Comparison of ENCODE assay signal across 8 mouse cellular contexts in the genomic region with DNA sequence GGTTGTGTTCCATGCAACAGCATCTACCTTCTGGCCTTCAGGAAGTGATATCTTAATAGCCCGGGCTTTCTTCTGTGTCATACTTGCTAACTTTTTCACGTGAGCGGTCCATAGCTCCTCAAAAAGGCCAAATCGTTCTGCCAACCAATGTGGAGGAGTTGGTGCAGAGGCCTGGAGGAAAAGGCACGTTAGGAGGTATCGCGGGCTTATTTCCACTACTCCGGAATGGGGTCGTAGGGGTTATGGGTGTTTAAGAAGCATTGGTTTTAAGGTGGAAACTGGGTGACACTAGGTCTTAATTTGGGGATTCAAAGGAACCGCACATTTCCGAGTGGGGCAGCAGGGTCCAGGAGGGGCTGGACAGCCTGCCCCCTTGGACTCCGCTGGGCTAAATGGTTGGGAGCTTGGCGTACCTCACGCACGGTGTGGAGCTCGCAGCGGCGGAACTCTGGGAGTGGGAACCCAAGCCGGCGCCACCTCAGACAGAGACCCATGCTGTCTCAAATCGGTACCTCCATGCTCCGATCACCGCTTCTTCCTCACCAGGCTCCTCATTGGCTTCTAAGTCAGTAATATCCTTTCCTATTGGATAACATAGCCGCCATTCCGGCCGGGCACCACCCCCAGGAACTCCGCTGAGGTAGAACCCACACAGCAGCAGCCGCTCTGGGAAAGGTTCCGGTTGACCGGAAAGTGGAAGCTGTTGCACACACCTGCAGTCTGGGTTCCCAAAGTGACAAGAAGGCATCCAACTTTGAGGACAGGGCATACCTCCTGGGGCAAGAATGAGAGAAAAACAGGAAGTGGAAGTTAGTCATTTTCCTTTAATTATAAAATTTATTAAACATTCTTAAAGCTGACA. TPM values are rescaled to one million over a fixed set of nuclear protein-coding genes. Genes with fewer than 3 reads are reported as not detected.
DNase-seq lines count a peak whose midpoint lies in the region; ATAC-seq lines count a peak whose summit lies in the region.

No protein-coding gene starts in this region.

- peak; percentile 98 for ATAC-seq in erythroblast, adult 5-6 weeks (replicated peaks; ENCODE audit: low FRiP score, poor library complexity, severe bottlenecking)
- ATAC-seq in kidney, embryonic 15.5 days (replicated peaks; ENCODE audit: low FRiP score) = peak; percentile 98
- ATAC-seq in monocyte, adult 5-6 weeks (replicated peaks; ENCODE audit: insufficient number of reproducible peaks, low FRiP score, low TSS enrichment, poor library complexity, severe bottlenecking) = peak; percentile 98

- peak overlapping the region; percentile 85 for H3K9ac ChIP-seq in kidney, embryonic 15.5 days

- H3K9me3 ChIP-seq in heart, embryonic 10.5 days = no peaks in the 10 kb centered on the region
- H3K9me3 ChIP-seq in kidney, embryonic 15.5 days (replicated peaks) = no peaks in the 10 kb centered on the region

- peaks cover 35% of the 10 kb centered on the region for H3K36me3 ChIP-seq in heart, embryonic 10.5 days
- peaks cover 34% of the 10 kb centered on the region for H3K36me3 ChIP-seq in kidney, embryonic 15.5 days

- H3K4me1 ChIP-seq in heart, embryonic 10.5 days = 0 out of 2 replicates have a peak, but pooled peaks cover 11% of the 10 kb centered on the region
- peaks cover 14% of the 10 kb centered on the region for H3K4me1 ChIP-seq in kidney, embryonic 15.5 days

- peak overlapping the region; percentile 90 for H3K4me3 ChIP-seq in heart, embryonic 10.5 days
- H3K4me3 ChIP-seq in kidney, embryonic 15.5 days (replicated peaks) = peak overlapping the region; percentile 75

- WGBS in heart, embryonic 10.5 days = under 1% methylated on average over 30 of the region's 30 CpGs
- WGBS in kidney, embryonic 15.5 days = under 1% methylated on average over 30 of the region's 30 CpGs

- H3K4me2 ChIP-seq in kidney, embryonic 15.5 days = peak overlapping the region; percentile 77

- no peaks in the 10 kb centered on the region for H3K27me3 ChIP-seq in heart, embryonic 10.5 days (ENCODE audit: insufficient read depth, poor library complexity, severe bottlenecking)
- H3K27me3 ChIP-seq in kidney, embryonic 15.5 days = no peaks in the 10 kb centered on the region

- peak; percentile 85 to 86 for DNase-seq in B cell, adult 2 months
- peak; percentile 97 for DNase-seq in brain, adult 2 months (ENCODE audit: low read depth, low spot score)
- DNase-seq in heart, embryonic 10.5 days (ENCODE audit: low spot score) = peak; percentile 98
- DNase-seq in liver = peak; percentile 92
- peak; percentile 91 to 93 for DNase-seq in spleen, postnatal 4 days (ENCODE audit: low spot score in 2 of 2)

- peak overlapping the region; percentile 92 for H3K27ac ChIP-seq in heart, embryonic 10.5 days
- H3K27ac ChIP-seq in kidney, embryonic 15.5 days = peak overlapping the region; percentile 81

RNA-seq across cellular contexts. Expression of a gene that starts 5.4 kb away (rescaled TPM):
- total RNA-seq in erythroblast, adult 5-6 weeks (2015; ENCODE audit: low replicate concordance) = 3.7 and 15.3 TPM in 2 replicates
- total RNA-seq in erythroblast, adult 5-6 weeks (2017; ENCODE audit: low replicate concordance) = 3.1 and 7.2 TPM in 2 replicates
- polyA plus RNA-seq in heart, embryonic 10.5 days (2016; fragmentation: Nextera tagmentation; extraction: Ambion mirVana) = 61.9 and 62.6 TPM in 2 replicates
- polyA plus RNA-seq in kidney, embryonic 15.5 days (2015; fragmentation: Nextera tagmentation; extraction: Ambion mirVana) = 47.3 and 58.4 TPM in 2 replicates
- 15.4 to 29.0 TPM (median 21.4 TPM) in 3 replicates for total RNA-seq in monocyte, adult 5-6 weeks (2017)

RNA-seq across cellular contexts. Expression of a gene that starts 15.2 kb away (rescaled TPM):
- total RNA-seq in erythroblast, adult 5-6 weeks (2015; ENCODE audit: low replicate concordance) = not detected in 2 replicates
- total RNA-seq in erythroblast, adult 5-6 weeks (2017; ENCODE audit: low replicate concordance) = 0.42 and 1.1 TPM in 2 replicates
- polyA plus RNA-seq in heart, embryonic 10.5 days (2016; fragmentation: Nextera tagmentation; extraction: Ambion mirVana) = 76.8 and 109 TPM in 2 replicates
- 177 and 231 TPM in 2 replicates for polyA plus RNA-seq in kidney, embryonic 15.5 days (2015; fragmentation: Nextera tagmentation; extraction: Ambion mirVana)
- total RNA-seq in monocyte, adult 5-6 weeks (2017) = 1.6 to 7.1 TPM in 2 of 3 replicates, not detected in the other

Comparison
In these comparisons a context has a peak if more than half of its experiments do, and no peak if none do; other contexts are left out.
1. Peak in every context shown above with its lines: DNase-seq, ATAC-seq, H3K4me3 ChIP-seq and H3K27ac ChIP-seq.